Mouse (Mus musculus): ENCODE results near the gene 4930516K23Rik.

DNA sequence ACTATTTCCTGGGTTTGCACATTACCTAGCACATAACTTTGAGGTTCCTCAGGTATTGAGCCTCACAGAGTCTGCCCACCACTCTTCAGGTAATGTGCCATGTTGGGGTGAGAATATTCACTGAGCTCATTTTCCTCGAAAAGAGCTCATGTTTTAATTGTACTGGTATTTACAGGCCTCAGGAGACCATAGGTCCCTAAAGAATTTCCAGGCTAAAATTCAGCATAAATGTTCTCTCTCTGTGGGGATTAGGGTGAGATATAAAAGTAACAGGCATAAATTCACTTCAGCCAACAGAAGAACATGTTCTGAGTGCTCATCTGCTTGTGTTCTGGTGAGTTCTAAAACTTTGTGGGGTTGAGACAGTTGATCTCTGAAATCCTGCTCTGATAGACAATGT is 26.1 kb downstream of the 4930516K23Rik start, which contains the start of gene Olfr641:
- no peak for TF ChIP-seq CTCF (IDR thresholded peaks at IDR 0.05; ENCODE audit: borderline replicate concordance, insufficient read depth, low read length)
- TF ChIP-seq POLR2A (IDR thresholded peaks at IDR 0.05; ENCODE audit: low read depth, low read length) = no peak

Measured in embryonic fibroblast, embryonic 13.5 days (primary cell).